Mouse (Mus musculus) cortical plate, adult 2 months (tissue): ENCODE results near the gene Zdhhc14.

ENCODE experiments used
- CTCF ChIP-seq: fragments of 200-500 bp; IDR thresholded peaks from 2 replicates; pipeline ENCODE4 v1.5.1; 2011; ENCODE audit warnings: mild to moderate bottlenecking, control low read depth, low read length; ENCODE audit not compliant: insufficient read depth; ENCODE audit errors: extremely low read depth
- POLR2A ChIP-seq: fragments of 200-500 bp; IDR thresholded peaks from 2 replicates; pipeline ENCODE4 v1.6.1; 2011; ENCODE audit warnings: mild to moderate bottlenecking, low read length, control low read depth; ENCODE audit not compliant: insufficient read depth; ENCODE audit errors: extremely low read depth

GRCm38 (mm10) chr17:5800254-5800653 is 307.9 kb downstream of the Zdhhc14 start:
- no peak for TF ChIP-seq CTCF
- no peak for TF ChIP-seq POLR2A
